Mouse (Mus musculus) fat pad, adult 2 months (tissue): Measurements from ENCODE around the gene Gm20388.

Experiments used
- DNase-seq: peaks from one replicate; pipeline ENCODE4 v3.0.0-alpha.2; 2011; ENCODE audit warnings: low read depth, low spot score; ENCODE audit errors: extremely low read depth

Gm20388 gene

GRCm38 (mm10) chr8:122171823-122172222 is 2261.2 kb downstream of the Gm20388 start:
- no peak for DNase-seq

GRCm38 (mm10) chr8:122174133-122174930 is 2263.7 kb downstream of the Gm20388 start:
- DNase-seq = peak; percentile 25

- DNase-seq = no peak
These were observed 2267.8 kb downstream of the Gm20388 start for GRCm38 (mm10) chr8:122178392-122178890.

- no peak for DNase-seq
These were observed 2268.7 kb downstream of the Gm20388 start for GRCm38 (mm10) chr8:122179354-122179753.

GRCm38 (mm10) chr8:122180116-122180515 is 2269.5 kb downstream of the Gm20388 start:
- no peak for DNase-seq

- DNase-seq = no peak
These were observed 2270.8 kb downstream of the Gm20388 start for GRCm38 (mm10) chr8:122181414-122181813.

- DNase-seq = no peak
These were observed 2271.3 kb downstream of the Gm20388 start for GRCm38 (mm10) chr8:122181991-122182390.

- DNase-seq = no peak
These were observed 2275.8 kb downstream of the Gm20388 start for GRCm38 (mm10) chr8:122186363-122186974.

GRCm38 (mm10) chr8:122187271-122187670 is 2276.6 kb downstream of the Gm20388 start:
- DNase-seq = no peak

- DNase-seq = no peak
These were observed 2279.9 kb downstream of the Gm20388 start for GRCm38 (mm10) chr8:122190349-122191053.

- no peak for DNase-seq
These were observed 2280.4 kb downstream of the Gm20388 start for GRCm38 (mm10) chr8:122191054-122191376.

- no peak for DNase-seq
These were observed 2282.1 kb downstream of the Gm20388 start for GRCm38 (mm10) chr8:122192771-122193170.

- no peak for DNase-seq
These were observed 2282.9 kb downstream of the Gm20388 start for GRCm38 (mm10) chr8:122193521-122193920.

GRCm38 (mm10) chr8:122194396-122194795 is 2283.8 kb downstream of the Gm20388 start:
- DNase-seq = no peak

GRCm38 (mm10) chr8:122197342-122197741 is 2286.7 kb downstream of the Gm20388 start:
- DNase-seq = no peak

GRCm38 (mm10) chr8:122198378-122199025 is 2287.9 kb downstream of the Gm20388 start:
- no peak for DNase-seq

- DNase-seq = no peak
These were observed 2288.6 kb downstream of the Gm20388 start for GRCm38 (mm10) chr8:122199191-122199590.

GRCm38 (mm10) chr8:122199841-122200240 is 2289.2 kb downstream of the Gm20388 start:
- DNase-seq = no peak

- no peak for DNase-seq
These were observed 2300.9 kb downstream of the Gm20388 start for GRCm38 (mm10) chr8:122211591-122211990.

- no peak for DNase-seq
These were observed 2305.0 kb downstream of the Gm20388 start for GRCm38 (mm10) chr8:122215630-122216029.

- DNase-seq = no peak
These were observed 2305.8 kb downstream of the Gm20388 start for GRCm38 (mm10) chr8:122216433-122216832.
